Mouse (Mus musculus): ENCODE measurements around the gene Rab3d.

DNA sequence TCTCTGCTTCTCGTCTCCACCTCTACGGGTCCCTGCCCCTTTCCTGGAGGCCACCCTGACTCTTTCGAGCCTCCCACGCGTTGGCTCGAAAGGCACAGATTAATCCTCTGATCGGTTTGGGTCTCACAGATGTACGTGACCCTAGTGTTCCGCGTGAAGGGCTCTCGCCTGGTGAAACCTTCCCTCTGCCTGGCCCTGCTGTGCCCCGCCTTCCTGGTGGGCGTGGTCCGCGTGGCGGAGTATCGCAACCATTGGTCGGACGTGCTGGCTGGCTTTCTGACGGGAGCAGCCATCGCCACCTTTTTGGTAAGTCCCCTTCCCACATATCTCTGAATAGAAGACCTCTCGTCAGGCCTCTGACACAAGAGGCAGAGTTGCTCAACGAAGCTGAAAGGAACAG is 26.3 kb upstream of the Rab3d start:
- TF ChIP-seq CTCF (IDR thresholded peaks at IDR 0.05; ENCODE audit: borderline replicate concordance, insufficient read depth, low read length) (no peak), POLR2A (IDR thresholded peaks at IDR 0.05; ENCODE audit: low read depth, low read length) (no peak)
